Mouse (Mus musculus) hindbrain, embryonic 12.5 days (tissue): ENCODE measurements around the gene Scn1b. TPM values are rescaled to one million over a fixed set of nuclear protein-coding genes. Genes with fewer than 3 reads are reported as not detected.

Source experiments
- ATAC-seq: fragments of 200-750 bp; cut with Nextera tagmentation; 2 replicates; pipeline ENCODE4 v1.8.0; 2017; ENCODE audit warnings: moderate TSS enrichment; ENCODE audit not compliant: low FRiP score
- H3K27ac ChIP-seq: fragments of 300-500 bp; sonication (generic); 2 replicates; pipeline ENCODE4 v1.5.1; 2016; ENCODE audit warnings: mild to moderate bottlenecking
- H3K27me3 ChIP-seq: fragments of 300-500 bp; sonication (generic); 2 replicates; pipeline ENCODE4 v1.6.1; 2016; ENCODE audit warnings: mild to moderate bottlenecking
- H3K36me3 ChIP-seq: fragments of 300-500 bp; sonication (generic); 2 replicates; pipeline ENCODE4 v1.6.1; 2016; ENCODE audit warnings: mild to moderate bottlenecking
- H3K4me1 ChIP-seq: fragments of 300-500 bp; sonication (generic); 2 replicates; pipeline ENCODE4 v1.6.1; 2016
- H3K4me2 ChIP-seq: fragments of 300-500 bp; sonication (generic); replicated peaks from 2 replicates; pipeline ENCODE4 v1.6.1; 2016; ENCODE audit warnings: mild to moderate bottlenecking
- H3K4me3 ChIP-seq: fragments of 300-500 bp; sonication (generic); 2 replicates; pipeline ENCODE4 v1.5.1; 2016; ENCODE audit warnings: mild to moderate bottlenecking
- H3K9ac ChIP-seq: fragments of 300-500 bp; sonication (generic); 2 replicates; pipeline ENCODE4 v1.6.1; 2016; ENCODE audit warnings: mild to moderate bottlenecking, moderate library complexity
- H3K9me3 ChIP-seq: fragments of 300-500 bp; sonication (generic); replicated peaks from 2 replicates; pipeline ENCODE4 v1.6.1; 2016; ENCODE audit warnings: mild to moderate bottlenecking
- WGBS: fragments of 180-500 bp; shearing (Covaris S2); methylation state at CpG from one replicate; pipeline ENCODE4 v1.1.7; 2016; 5-methylcytosine and 5-hydroxymethylcytosine counted together
- polyA plus RNA-seq: library from polyadenylated mRNA; unstranded; fragments of >200 nt; fragmentation: Nextera tagmentation; extraction: Ambion mirVana; gene quantifications from 2 replicates; pipeline ENCODE4 v1.2.1, GENCODE M21; 2016

Scn1b gene
- polyA plus RNA-seq, 1 experiment from 2014 or later, result 2.7 TPM

DNA sequence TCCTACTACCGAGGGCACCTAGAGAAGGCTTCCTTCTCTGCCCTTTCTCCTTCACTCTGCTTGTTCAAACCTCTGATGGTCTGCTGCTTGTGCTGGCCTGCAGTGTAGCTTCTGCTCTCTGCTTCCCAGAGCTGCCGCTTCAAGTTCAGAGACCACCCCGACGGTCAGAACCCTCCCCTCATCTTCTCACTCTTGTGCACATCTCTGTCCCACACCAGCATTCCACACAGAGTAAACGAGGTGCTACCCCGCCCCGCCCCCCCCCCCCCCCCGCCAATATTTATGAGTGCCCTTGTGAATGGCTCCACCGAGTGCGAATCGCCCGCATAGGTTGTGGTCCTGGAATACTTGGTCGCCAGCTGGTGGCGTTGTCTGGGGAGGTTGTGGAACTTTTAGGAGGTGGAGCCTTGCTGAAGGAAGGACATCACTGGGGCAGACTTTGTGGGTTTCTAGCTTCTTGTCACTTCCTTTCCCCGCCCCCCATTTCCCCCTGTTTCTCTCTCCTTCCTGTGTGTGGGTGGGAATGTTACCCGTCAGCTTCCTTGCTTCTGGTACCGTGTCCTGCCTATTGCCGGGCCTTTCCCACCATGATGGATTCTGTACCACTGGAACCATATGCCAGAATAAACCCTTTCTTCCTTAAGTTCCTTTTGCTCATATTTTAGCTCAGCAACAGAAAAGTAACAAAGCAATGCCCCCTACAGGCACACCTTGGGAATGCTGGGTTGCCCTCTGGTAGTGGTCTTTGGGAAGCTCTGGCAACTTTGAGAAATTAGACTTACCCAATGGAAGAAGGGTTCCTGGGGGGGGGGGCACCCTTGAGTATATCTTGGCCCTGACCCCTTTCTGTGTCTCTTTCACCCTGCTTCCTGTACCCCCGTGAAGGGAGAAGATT lies 29.5 kb upstream of the Scn1b start:
- Histone ChIP-seq H3K4me3 (no peak overlapping the region), H3K27ac (no peak overlapping the region), H3K27me3 (no peaks in the 10 kb centered on the region)

DNA sequence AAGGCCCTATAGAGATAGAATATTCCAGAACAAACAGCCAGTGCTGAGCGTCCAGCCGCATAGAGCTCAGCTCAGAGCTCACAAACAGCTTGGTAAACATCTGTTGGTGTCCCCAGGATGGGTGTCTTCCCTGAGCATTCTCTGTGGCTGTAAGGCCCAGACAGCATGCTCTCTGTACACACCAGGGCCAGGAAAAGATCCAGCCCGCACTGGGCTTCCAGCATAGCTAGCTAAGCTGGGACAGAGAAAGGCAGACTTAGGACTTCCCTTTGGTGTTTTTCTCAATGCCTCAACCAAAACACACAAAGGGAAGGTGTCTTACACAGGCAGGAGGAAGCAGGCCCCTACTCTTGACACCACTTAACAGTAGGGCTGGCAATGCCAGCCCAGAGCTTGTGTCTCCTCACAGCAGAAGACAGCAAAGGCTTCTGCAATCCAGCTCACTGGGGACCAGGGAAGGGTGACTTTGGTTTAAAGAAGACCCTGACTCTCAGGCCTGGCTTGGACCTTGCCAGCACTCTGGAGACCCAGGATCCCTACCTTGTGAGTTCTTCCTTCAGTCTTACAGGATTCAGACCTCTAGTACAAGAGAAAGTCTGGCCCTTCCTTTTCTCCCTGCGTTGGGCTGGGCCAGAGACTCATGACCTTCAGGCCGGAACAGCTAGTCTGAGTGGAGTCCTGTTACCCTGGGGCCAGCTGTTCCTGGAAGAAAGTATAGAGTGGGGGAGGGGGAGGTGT lies 28.7 kb upstream of the Scn1b start, which contains the start of gene Gramd1a:
TSS of gene Gramd1a (minus strand) at position 601 of the 738 bp plus-strand sequence.
- no peak within 1 kb of the TSS for H3K4me3 ChIP-seq
- no peaks in the 10 kb centered on the region for H3K27me3 ChIP-seq
- H3K36me3 ChIP-seq, result no peaks in the 10 kb centered on the region
- no peak for ATAC-seq
- no peak within 1 kb of the TSS for H3K27ac ChIP-seq
- peaks cover 13% of the 10 kb centered on the region for H3K4me1 ChIP-seq
- H3K9me3 ChIP-seq, result no peaks in the 10 kb centered on the region
- no peak within 1 kb of the TSS; the same call in 1 of the 2 replicates for H3K4me2 ChIP-seq
- 63% methylated on average over 5 of the region's 5 CpGs for WGBS
- no peak within 1 kb of the TSS for H3K9ac ChIP-seq

More for the DNA sequence above, 29.5 kb upstream of the Scn1b start:
- H3K9ac ChIP-seq, result no peak overlapping the region
- 40% methylated on average over 16 of the region's 19 CpGs for WGBS
- no peaks in the 10 kb centered on the region for H3K36me3 ChIP-seq
- H3K4me1 ChIP-seq, result peaks cover 12% of the 10 kb centered on the region
- ATAC-seq, result no peak
- no peak overlapping the region; the same call in 1 of the 2 replicates for H3K4me2 ChIP-seq
- H3K9me3 ChIP-seq, result no peaks in the 10 kb centered on the region

DNA sequence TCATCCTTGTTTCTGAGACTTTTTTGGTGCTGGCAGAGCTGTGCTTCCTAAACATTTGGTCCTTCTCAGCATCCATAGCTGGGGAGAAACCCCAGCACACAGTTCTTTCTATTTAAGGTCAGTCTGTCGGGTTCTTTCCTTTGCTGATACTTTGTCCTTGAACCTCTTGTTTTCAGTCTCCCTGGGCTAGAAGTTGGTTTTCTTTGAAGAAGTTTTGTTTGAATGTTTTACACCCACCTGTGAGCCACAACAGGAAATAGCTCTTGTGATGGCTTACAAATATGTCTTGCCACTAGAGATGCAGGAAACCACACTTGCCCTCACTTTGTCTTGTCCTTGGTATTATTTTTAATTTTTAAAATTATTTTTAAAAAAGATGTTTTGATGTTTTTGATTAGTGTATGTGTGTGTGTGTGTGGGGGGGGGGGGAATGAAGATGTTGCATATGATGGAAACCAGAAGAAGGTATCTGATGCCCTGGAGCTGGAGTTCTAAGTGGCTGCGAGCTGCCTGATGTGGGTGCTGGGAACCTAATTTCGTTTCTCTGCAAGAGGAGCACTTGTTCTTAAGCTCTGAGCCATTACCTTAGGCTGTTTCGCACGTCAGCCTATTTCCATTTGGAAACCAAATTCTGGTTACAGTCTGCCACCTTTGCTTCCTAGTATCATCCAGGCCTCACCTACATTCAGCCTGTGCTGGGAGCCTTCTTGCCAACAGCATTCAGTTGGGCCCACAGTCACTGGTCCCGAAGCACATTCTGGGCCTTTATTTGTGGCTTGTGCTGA lies 26.9 kb upstream of the Scn1b start:
- Histone ChIP-seq H3K4me3 (no peak overlapping the region), H3K36me3 (no peaks in the 10 kb centered on the region), H3K4me2 (no peak overlapping the region), H3K4me1 (peaks cover 23% of the 10 kb centered on the region), H3K27ac (no peak overlapping the region), H3K27me3 (no peaks in the 10 kb centered on the region), H3K9me3 (no peaks in the 10 kb centered on the region), H3K9ac (no peak overlapping the region)
- WGBS, result 93% methylated on average over 6 of the region's 6 CpGs
- no peak for ATAC-seq

DNA sequence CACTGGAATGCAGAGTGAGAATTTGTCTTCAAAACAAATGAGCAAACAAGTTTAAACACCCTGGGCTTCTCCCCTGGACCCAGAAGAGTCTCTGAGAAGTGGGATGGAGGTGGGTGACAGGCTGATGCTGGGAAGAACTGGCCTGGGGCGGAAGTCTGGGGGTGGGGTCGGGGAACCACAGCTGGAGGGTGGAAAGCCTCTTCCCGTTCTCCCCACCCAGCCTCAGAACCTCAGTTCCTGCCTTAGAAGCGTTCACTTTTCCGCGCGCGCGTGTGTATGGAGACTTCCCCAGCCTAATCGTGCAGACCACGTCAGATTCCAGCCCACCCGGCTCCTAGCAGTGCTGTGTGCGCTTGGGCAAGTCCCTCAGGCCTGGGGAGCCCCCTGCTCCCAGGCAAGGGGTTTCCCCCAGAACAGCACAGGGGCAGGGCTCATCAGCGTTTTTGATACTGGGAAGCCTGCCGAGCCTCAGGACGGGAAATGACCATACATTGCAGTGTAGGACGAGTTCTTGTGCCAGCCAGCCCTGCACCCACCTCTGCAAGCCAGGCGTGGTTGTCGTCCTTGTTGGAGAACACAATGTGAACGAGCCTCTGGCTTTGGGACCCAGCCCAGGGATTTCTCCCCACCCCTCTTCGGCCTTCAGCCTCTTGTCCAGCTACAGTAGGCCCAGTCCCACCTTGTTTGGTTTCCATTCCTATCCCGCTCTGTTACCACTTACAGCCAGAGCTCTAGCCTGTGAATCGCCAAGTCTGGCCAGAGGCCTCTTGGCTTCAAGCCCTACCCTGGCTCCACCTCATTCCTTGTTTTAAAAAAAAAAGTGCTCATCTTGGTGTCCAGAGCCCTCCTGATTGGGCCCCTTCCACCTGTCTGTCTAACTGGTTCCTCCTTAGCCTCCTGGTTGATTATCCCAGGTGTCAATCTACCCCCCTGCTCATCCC lies 24.8 kb upstream of the Scn1b start:
- no peaks in the 10 kb centered on the region for H3K9me3 ChIP-seq
- peaks cover 41% of the 10 kb centered on the region for H3K4me1 ChIP-seq
- peak overlapping the region; percentile 97 for H3K27ac ChIP-seq
- peak; percentile 47 for ATAC-seq
- H3K9ac ChIP-seq, result peak overlapping the region; percentile 87
- H3K36me3 ChIP-seq, result peaks cover 8% of the 10 kb centered on the region; the same call in 1 of the 2 replicates
- peak overlapping the region; percentile 89 for H3K4me3 ChIP-seq
- H3K27me3 ChIP-seq, result no peaks in the 10 kb centered on the region
- 16% methylated on average over 23 of the region's 23 CpGs for WGBS
- H3K4me2 ChIP-seq, result peak overlapping the region; percentile 72

DNA sequence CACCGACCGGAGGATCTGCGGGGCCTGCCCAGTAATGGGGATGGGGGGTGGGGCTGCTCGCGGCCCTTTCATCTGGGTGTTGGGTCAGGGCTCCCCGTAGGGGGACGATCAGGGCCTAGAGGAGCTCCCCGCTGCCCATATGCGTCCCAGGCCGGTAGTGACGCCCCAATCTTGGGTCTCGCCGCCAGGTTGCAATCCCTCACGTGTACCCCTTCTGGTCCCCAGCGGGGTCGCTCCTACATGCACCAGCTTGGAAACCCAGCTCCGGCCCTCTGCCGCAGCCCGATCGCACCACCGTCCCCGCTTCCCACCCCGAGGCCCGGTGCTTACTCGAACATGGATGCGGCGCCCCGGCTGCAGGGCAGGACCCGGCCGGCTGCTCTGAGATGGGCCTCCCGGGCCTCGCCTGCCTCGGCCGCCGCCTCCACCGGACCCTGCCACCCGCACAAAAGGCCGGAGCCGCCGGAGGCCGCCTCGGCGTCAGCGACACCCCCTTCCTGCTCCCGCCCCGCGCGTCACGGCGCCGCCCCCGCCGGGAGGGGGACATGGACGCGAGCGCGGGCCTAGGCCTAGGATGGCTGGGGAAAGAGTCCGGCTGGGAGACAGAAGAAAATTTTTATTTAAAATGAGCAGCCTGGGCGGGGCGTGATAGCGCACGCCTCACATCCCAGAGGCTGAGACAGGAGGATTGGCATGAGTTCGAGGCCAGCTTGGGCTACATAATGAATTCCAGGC lies 23.9 kb upstream of the Scn1b start:
- ATAC-seq, result peak; percentile 82

DNA sequence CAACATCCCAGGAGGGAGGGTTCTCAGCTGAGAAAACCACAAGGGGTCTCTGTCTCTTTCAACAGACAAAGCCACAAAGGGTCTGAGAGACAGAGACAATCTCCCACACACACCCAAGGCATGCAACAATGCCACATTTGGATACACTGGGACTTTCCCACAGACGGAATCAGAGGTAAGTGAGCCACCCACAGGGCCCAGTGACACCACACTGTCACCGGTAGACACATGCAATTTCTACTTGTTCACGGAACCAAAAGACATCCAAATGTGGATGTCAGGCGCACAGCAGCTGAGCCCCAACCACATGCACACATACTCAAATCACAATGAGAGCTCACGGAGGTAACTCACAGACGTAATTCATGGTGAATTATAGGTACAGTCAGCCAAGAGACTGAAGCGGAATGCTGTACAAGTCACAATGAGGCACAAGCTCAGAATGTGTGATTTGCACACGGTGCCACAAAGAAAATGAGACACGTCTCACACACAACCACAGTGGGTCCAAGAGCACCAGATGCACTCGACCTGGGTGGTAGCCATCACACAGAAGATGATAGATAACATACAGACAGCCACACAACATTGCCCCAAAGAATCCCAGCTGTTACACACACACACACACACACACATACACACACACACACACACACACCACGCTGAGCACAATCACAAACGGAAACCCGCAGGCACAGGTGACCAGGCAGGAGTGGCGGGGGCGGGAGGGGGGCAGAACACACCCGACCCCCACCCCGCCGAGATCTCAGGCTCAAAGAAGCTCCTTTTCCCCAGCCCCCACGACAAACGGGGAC lies 23.2 kb upstream of the Scn1b start:
- Histone ChIP-seq H3K4me2 (peak overlapping the region; percentile 72), H3K9me3 (no peaks in the 10 kb centered on the region), H3K27me3 (no peaks in the 10 kb centered on the region), H3K27ac (peak overlapping the region; percentile 97), H3K9ac (peak overlapping the region; percentile 87), H3K4me1 (peaks cover 37% of the 10 kb centered on the region), H3K4me3 (peak overlapping the region; percentile 89), H3K36me3 (peaks cover 11% of the 10 kb centered on the region; the same call in 1 of the 2 replicates)
- 1% methylated on average over 20 of the region's 20 CpGs for WGBS
- peak; percentile 17; the same call in 1 of the 2 replicates for ATAC-seq

More for the DNA sequence above, 23.9 kb upstream of the Scn1b start:
- H3K4me1 ChIP-seq, result peaks cover 39% of the 10 kb centered on the region
- H3K4me3 ChIP-seq, result peak overlapping the region; percentile 89
- peak overlapping the region; percentile 87 for H3K9ac ChIP-seq
- H3K27me3 ChIP-seq, result no peaks in the 10 kb centered on the region
- WGBS, result under 1% methylated on average over 61 of the region's 63 CpGs
- peak overlapping the region; percentile 97 for H3K27ac ChIP-seq
- H3K4me2 ChIP-seq, result peak overlapping the region; percentile 72
- peaks cover 8% of the 10 kb centered on the region; the same call in 1 of the 2 replicates for H3K36me3 ChIP-seq
- no peaks in the 10 kb centered on the region for H3K9me3 ChIP-seq

DNA sequence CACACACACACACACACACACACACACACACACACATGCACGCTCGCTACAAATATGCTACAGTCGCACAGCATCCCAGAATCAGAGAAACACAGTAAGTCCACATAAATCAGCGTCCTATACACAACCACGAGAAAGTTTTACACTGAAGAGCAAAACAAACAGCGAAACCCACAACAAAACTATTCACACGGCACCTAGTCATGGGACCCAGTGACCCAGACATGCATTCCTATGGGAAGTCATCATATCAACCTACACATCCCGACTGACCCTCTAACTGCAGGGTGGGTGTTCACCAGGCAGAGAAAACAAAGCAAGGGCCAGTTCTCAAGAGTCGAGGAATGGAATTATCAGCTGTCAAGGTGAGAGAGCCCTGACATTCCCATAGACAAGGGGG lies 22.5 kb upstream of the Scn1b start:
- Histone ChIP-seq H3K4me3 (peak overlapping the region; percentile 89), H3K27me3 (no peaks in the 10 kb centered on the region), H3K4me2 (peak overlapping the region; percentile 72), H3K27ac (peak overlapping the region; percentile 97), H3K9me3 (no peaks in the 10 kb centered on the region), H3K9ac (peak overlapping the region; percentile 87), H3K4me1 (peaks cover 37% of the 10 kb centered on the region), H3K36me3 (peaks cover 15% of the 10 kb centered on the region; the same call in 1 of the 2 replicates)
- 38% methylated on average over 9 of the region's 9 CpGs for WGBS
- no peak for ATAC-seq

DNA sequence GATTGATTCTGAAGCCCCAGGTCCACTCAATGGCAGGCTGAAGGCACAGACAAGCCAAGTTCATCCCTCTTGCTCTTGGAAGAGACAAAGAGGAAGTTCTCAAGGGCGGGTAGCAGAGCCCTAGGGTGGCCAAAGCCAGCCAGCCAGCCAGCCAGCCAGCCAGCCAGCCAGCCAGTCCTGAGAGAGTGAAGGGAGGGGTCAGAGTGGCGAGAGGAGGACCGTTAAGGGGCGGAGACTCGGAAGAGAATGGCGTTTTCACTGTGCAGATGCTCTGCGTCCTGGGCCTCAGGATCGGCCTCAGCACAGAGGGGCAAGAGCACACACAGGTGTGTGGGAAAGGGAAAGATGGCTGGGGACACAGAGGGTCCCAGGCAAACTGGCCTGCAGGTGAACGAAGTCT lies 22.0 kb upstream of the Scn1b start:
- Histone ChIP-seq H3K4me3 (peak overlapping the region; percentile 89), H3K4me2 (peak overlapping the region; percentile 72), H3K27ac (peak overlapping the region; percentile 97), H3K9me3 (no peaks in the 10 kb centered on the region), H3K36me3 (peaks cover 17% of the 10 kb centered on the region), H3K9ac (peak overlapping the region; percentile 87), H3K27me3 (no peaks in the 10 kb centered on the region), H3K4me1 (peaks cover 37% of the 10 kb centered on the region)
- ATAC-seq, result peak; percentile 59
- WGBS, result 3% methylated on average over 9 of the region's 9 CpGs

DNA sequence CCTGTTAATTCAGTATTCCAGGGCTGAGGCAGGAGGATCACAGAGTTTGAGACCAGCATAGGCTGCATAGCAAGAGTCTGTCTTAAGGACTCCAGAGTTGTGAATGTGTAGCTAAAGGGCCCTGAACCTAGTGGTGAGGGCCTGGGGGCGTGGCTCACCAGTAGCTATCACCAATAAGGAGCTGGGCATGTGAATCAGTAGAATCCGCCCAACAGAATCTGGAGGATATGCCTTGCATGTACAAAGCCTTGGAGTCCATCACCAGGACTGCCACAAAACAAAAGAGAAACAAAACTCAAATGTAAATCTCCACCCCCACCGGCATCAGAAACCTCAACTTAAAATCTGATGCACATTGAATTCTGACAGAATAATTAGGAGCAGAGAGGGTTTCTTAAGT lies 21.3 kb upstream of the Scn1b start:
- Histone ChIP-seq H3K9ac (peak overlapping the region; percentile 87), H3K9me3 (no peaks in the 10 kb centered on the region), H3K4me1 (peaks cover 37% of the 10 kb centered on the region), H3K27ac (peak overlapping the region; percentile 97), H3K4me3 (peak overlapping the region; percentile 89), H3K4me2 (peak overlapping the region; percentile 72), H3K27me3 (no peaks in the 10 kb centered on the region), H3K36me3 (peaks cover 24% of the 10 kb centered on the region)
- WGBS, result 70% methylated on average over 3 of the region's 3 CpGs
- no peak for ATAC-seq

DNA sequence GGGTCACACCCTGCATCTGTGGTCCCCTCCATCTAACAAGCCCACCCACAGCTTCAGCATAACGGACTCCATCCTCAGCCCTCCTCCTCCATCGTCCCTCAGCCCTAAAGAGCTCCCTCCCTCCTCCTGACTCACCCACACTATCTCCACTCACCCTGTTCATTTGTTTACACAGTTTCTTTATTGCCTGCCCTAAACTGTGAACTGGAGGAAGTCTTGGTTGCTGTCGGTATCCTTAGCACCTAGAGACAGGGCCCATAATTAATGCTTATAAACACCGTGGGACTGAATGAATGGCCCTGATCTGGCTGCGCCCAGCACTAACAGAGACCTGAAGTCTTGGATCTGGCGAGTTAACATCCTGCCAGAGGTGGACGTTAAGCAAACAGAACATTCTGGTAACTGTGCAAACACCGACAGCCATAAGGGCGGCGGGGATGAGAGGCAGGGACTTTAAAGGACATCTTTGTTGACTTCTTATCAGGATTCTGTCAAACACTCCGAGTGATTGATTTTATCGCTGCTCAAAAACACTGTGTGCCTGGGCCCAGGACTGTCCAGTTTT lies 18.9 kb upstream of the Scn1b start:
- ATAC-seq, result no peak
- peaks cover 28% of the 10 kb centered on the region for H3K4me1 ChIP-seq
- WGBS, result 84% methylated on average over 12 of the region's 12 CpGs
- H3K9me3 ChIP-seq, result no peaks in the 10 kb centered on the region
- H3K4me2 ChIP-seq, result no peak overlapping the region
- no peak overlapping the region for H3K9ac ChIP-seq
- H3K27me3 ChIP-seq, result no peaks in the 10 kb centered on the region
- H3K27ac ChIP-seq, result no peak overlapping the region
- no peak overlapping the region for H3K4me3 ChIP-seq
- H3K36me3 ChIP-seq, result peaks cover 48% of the 10 kb centered on the region
